8 mouse cellular contexts compared by ENCODE assay signal in genomic region chr8:116922060-116922757, GRCm38 (mm10). TPM values are rescaled to one million over a fixed set of nuclear protein-coding genes. Genes with fewer than 3 reads are reported as not detected.
DNase-seq lines count a peak whose midpoint lies in the region; ATAC-seq and TF ChIP-seq lines count a peak whose summit lies in the region.

No protein-coding gene starts in this region.

- peak overlapping the region; percentile 76 for H3K4me2 ChIP-seq in neural tube, embryonic 11.5 days (ENCODE audit: low read depth)
- H3K4me2 ChIP-seq in forebrain, embryonic 13.5 days = peak overlapping the region; percentile 85
- peak overlapping the region; percentile 81 for H3K4me2 ChIP-seq in limb, embryonic 11.5 days (ENCODE audit: low read depth, severe bottlenecking)

- H3K9me3 ChIP-seq in neural tube, embryonic 11.5 days (ENCODE audit: control insufficient read depth, low read length) = no peaks in the 10 kb centered on the region
- H3K9me3 ChIP-seq in forebrain, embryonic 13.5 days (replicated peaks) = no peaks in the 10 kb centered on the region
- H3K9me3 ChIP-seq in limb, embryonic 11.5 days (ENCODE audit: control insufficient read depth, low read length) = no peaks in the 10 kb centered on the region

- no peak for TF ChIP-seq CTCF in small intestine, adult 2 months (IDR thresholded peaks at IDR 0.05; ENCODE audit: extremely low read depth, insufficient read length, insufficient replicate concordance, low read depth, low read length)

- 0 out of 2 replicates have a peak, but pooled peaks have one; percentile 1 for ATAC-seq in neural tube, embryonic 11.5 days (ENCODE audit: insufficient read depth, low FRiP score, low TSS enrichment)
- 0 out of 2 replicates have a peak, but pooled peaks have one; percentile 9 for ATAC-seq in forebrain, embryonic 13.5 days
- no peak for ATAC-seq in limb, embryonic 11.5 days (ENCODE audit: insufficient number of reproducible peaks, low FRiP score, low TSS enrichment, low read depth)

- peaks cover 3% of the 10 kb centered on the region; the same call in 1 of the 2 replicates for H3K4me1 ChIP-seq in neural tube, embryonic 11.5 days (ENCODE audit: control insufficient read depth, insufficient read depth, low read length)
- H3K4me1 ChIP-seq in forebrain, embryonic 13.5 days = peaks cover 21% of the 10 kb centered on the region
- peaks cover 4% of the 10 kb centered on the region for H3K4me1 ChIP-seq in limb, embryonic 11.5 days (ENCODE audit: control insufficient read depth, insufficient read depth, low read length)
- H3K4me1 ChIP-seq in small intestine, adult 2 months (ENCODE audit: control insufficient read depth, insufficient read depth, insufficient read length, low read length) = peaks cover 4% of the 10 kb centered on the region; the same call in 1 of the 2 replicates

- H3K9ac ChIP-seq in neural tube, embryonic 11.5 days (ENCODE audit: low read length) = peak overlapping the region; percentile 46
- peak overlapping the region; percentile 70 for H3K9ac ChIP-seq in forebrain, embryonic 13.5 days
- H3K9ac ChIP-seq in limb, embryonic 11.5 days (ENCODE audit: low read length) = peak overlapping the region; percentile 76

- H3K4me3 ChIP-seq in neural tube, embryonic 11.5 days (ENCODE audit: low read depth, low read length) = peak overlapping the region; percentile 72
- H3K4me3 ChIP-seq in forebrain, embryonic 13.5 days = peak overlapping the region; percentile 71
- peak overlapping the region; percentile 81 for H3K4me3 ChIP-seq in limb, embryonic 11.5 days (ENCODE audit: low read depth, low read length)
- peak overlapping the region; percentile 89 for H3K4me3 ChIP-seq in small intestine, adult 2 months (ENCODE audit: low read depth, low read length)

- TF ChIP-seq POLR2A in small intestine, adult 2 months (IDR thresholded peaks at IDR 0.05; ENCODE audit: low read depth, low read length) = no peak

- H3K36me3 ChIP-seq in neural tube, embryonic 11.5 days (ENCODE audit: control insufficient read depth, insufficient read depth, low read length) = no peaks in the 10 kb centered on the region; the same call in 1 of the 2 replicates
- H3K36me3 ChIP-seq in forebrain, embryonic 13.5 days (ENCODE audit: poor library complexity, severe bottlenecking) = peaks cover 20% of the 10 kb centered on the region; the same call in 1 of the 2 replicates
- H3K36me3 ChIP-seq in limb, embryonic 11.5 days (ENCODE audit: control insufficient read depth, insufficient read depth, low read length) = peaks cover 2% of the 10 kb centered on the region; the same call in 1 of the 2 replicates
- no peaks in the 10 kb centered on the region for H3K36me3 ChIP-seq in small intestine, adult 2 months (ENCODE audit: control insufficient read depth, insufficient read depth, low read length)

- no peak overlapping the region for H3K27ac ChIP-seq in neural tube, embryonic 11.5 days (ENCODE audit: low read depth, low read length)
- H3K27ac ChIP-seq in forebrain, embryonic 13.5 days = 0 out of 2 replicates have a peak overlapping the region, but pooled peaks have one; percentile 64
- H3K27ac ChIP-seq in limb, embryonic 11.5 days (replicated peaks; ENCODE audit: low read depth, low read length) = no peak overlapping the region
- peak overlapping the region; percentile 48 for H3K27ac ChIP-seq in small intestine, adult 2 months (ENCODE audit: insufficient read depth, low read depth, low read length)

- H3K27me3 ChIP-seq in neural tube, embryonic 11.5 days (ENCODE audit: control insufficient read depth, insufficient read depth, low read length) = no peaks in the 10 kb centered on the region
- no peaks in the 10 kb centered on the region for H3K27me3 ChIP-seq in forebrain, embryonic 13.5 days
- no peaks in the 10 kb centered on the region for H3K27me3 ChIP-seq in limb, embryonic 11.5 days (ENCODE audit: control insufficient read depth, insufficient read depth, low read length)
- H3K27me3 ChIP-seq in small intestine, adult 2 months (ENCODE audit: control insufficient read depth, insufficient read depth, low read length) = no peaks in the 10 kb centered on the region

- 31% methylated on average over 17 of the region's 17 CpGs for WGBS in neural tube, embryonic 11.5 days
- WGBS in forebrain, embryonic 13.5 days = 34% methylated on average over 17 of the region's 17 CpGs
- WGBS in limb, embryonic 11.5 days = 32% methylated on average over 17 of the region's 17 CpGs
- 20% methylated on average over 17 of the region's 17 CpGs for WGBS in small intestine, adult 2 months

- DNase-seq in neural tube, embryonic 11.5 days (ENCODE audit: low spot score) = no peak
- DNase-seq in neural tube, embryonic 10.5 days (ENCODE audit: extremely low spot score, low spot score) = no peak
- no peak for DNase-seq in limb, embryonic 11.5 days (ENCODE audit: low spot score)
- no peak for DNase-seq in layer of hippocampus, adult 18-20 months (ENCODE audit: low spot score in 2 of 2)
- no peak for DNase-seq in layer of hippocampus, postnatal 25 days (ENCODE audit: extremely low spot score in 1 of 2, low spot score in 1 of 2)
- DNase-seq in B cell, adult 2 months = no peak

RNA-seq across cellular contexts. Expression of gene Cenpn, which starts 0.7 kb away (rescaled TPM):
- polyA plus RNA-seq in neural tube, embryonic 11.5 days (2014; fragmentation: Nextera tagmentation; extraction: Ambion mirVana) = 42.6 and 47.6 TPM in 2 replicates
- 33.1 and 35.4 TPM in 2 replicates for polyA plus RNA-seq in forebrain, embryonic 13.5 days (2015; fragmentation: Nextera tagmentation; extraction: Ambion mirVana)
- polyA plus RNA-seq in limb, embryonic 11.5 days (2014; fragmentation: Nextera tagmentation; extraction: Ambion mirVana) = 53.8 and 60.0 TPM in 2 replicates
- 0.91 and 1.8 TPM in 2 replicates for polyA plus RNA-seq in small intestine, adult 2 months (2012; rRNA removed)
- total RNA-seq in layer of hippocampus, adult 18-20 months (2021) = 1 to 10 TPM in 1 of 2 experiments, under 1 TPM in 1; 0.81 to 1.2 TPM
- 1 to 10 TPM; 1.2 to 1.3 TPM for total RNA-seq in layer of hippocampus, postnatal 25 days (2021)

RNA-seq across cellular contexts. Expression of gene Cmc2, which starts 1.0 kb away (rescaled TPM):
- 66.9 and 68.8 TPM in 2 replicates for polyA plus RNA-seq in neural tube, embryonic 11.5 days (2014; fragmentation: Nextera tagmentation; extraction: Ambion mirVana)
- polyA plus RNA-seq in forebrain, embryonic 13.5 days (2015; fragmentation: Nextera tagmentation; extraction: Ambion mirVana) = 58.6 and 67.6 TPM in 2 replicates
- 74.2 and 82.7 TPM in 2 replicates for polyA plus RNA-seq in limb, embryonic 11.5 days (2014; fragmentation: Nextera tagmentation; extraction: Ambion mirVana)
- 1.5 and 2.6 TPM in 2 replicates for polyA plus RNA-seq in small intestine, adult 2 months (2012; rRNA removed)
- total RNA-seq in layer of hippocampus, adult 18-20 months (2021) = 10 to 100 TPM; 11.6 to 14.7 TPM
- 10 to 100 TPM; 13.2 to 17.6 TPM for total RNA-seq in layer of hippocampus, postnatal 25 days (2021)

RNA-seq across cellular contexts. Expression of gene Atmin, which starts 21.0 kb away (rescaled TPM):
- 18.9 and 20.6 TPM in 2 replicates for polyA plus RNA-seq in neural tube, embryonic 11.5 days (2014; fragmentation: Nextera tagmentation; extraction: Ambion mirVana)
- 13.0 and 15.9 TPM in 2 replicates for polyA plus RNA-seq in forebrain, embryonic 13.5 days (2015; fragmentation: Nextera tagmentation; extraction: Ambion mirVana)
- 13.4 and 14.8 TPM in 2 replicates for polyA plus RNA-seq in limb, embryonic 11.5 days (2014; fragmentation: Nextera tagmentation; extraction: Ambion mirVana)
- 6.7 and 10.4 TPM in 2 replicates for polyA plus RNA-seq in small intestine, adult 2 months (2012; rRNA removed)
- 10 to 100 TPM; 43.9 to 47.8 TPM for total RNA-seq in layer of hippocampus, adult 18-20 months (2021)
- 10 to 100 TPM; 37.0 to 42.9 TPM for total RNA-seq in layer of hippocampus, postnatal 25 days (2021)

RNA-seq across cellular contexts. Expression of gene 1700030J22Rik, which starts 56.5 kb away (rescaled TPM):
- polyA plus RNA-seq in neural tube, embryonic 11.5 days (2014; fragmentation: Nextera tagmentation; extraction: Ambion mirVana) = 2.8 and 3.4 TPM in 2 replicates
- polyA plus RNA-seq in forebrain, embryonic 13.5 days (2015; fragmentation: Nextera tagmentation; extraction: Ambion mirVana) = 3.9 and 4.1 TPM in 2 replicates
- 2.1 TPM in 2 replicates for polyA plus RNA-seq in limb, embryonic 11.5 days (2014; fragmentation: Nextera tagmentation; extraction: Ambion mirVana)
- 0.08 and 0.16 TPM in 2 replicates for polyA plus RNA-seq in small intestine, adult 2 months (2012; rRNA removed)
- total RNA-seq in layer of hippocampus, adult 18-20 months (2021) = 10 to 100 TPM in 1 of 2 experiments, 1 to 10 TPM in 1; 9.1 to 10.4 TPM
- total RNA-seq in layer of hippocampus, postnatal 25 days (2021) = 1 to 10 TPM; 8.1 to 8.5 TPM

Comparison
In these comparisons a context has a peak if more than half of its experiments do, and no peak if none do; other contexts are left out.
1. H3K27ac ChIP-seq: peak in forebrain, embryonic 13.5 days (single experiment) and small intestine, adult 2 months (single experiment); none in neural tube, embryonic 11.5 days (single experiment) and limb, embryonic 11.5 days (single experiment).
2. RNA of gene Cenpn, which starts 0.7 kb away (polyA plus RNA-seq): 53.8 to 60.0 TPM in limb, embryonic 11.5 days, 42.6 to 47.6 TPM in neural tube, embryonic 11.5 days and 33.1 to 35.4 TPM in forebrain, embryonic 13.5 days; 0.91 to 1.8 TPM in small intestine, adult 2 months; every median in the first group is over 10 times any median in the second.
3. RNA of gene Cmc2, which starts 1.0 kb away (polyA plus RNA-seq): 74.2 to 82.7 TPM in limb, embryonic 11.5 days, 58.6 to 67.6 TPM in forebrain, embryonic 13.5 days and 66.9 to 68.8 TPM in neural tube, embryonic 11.5 days; 1.5 to 2.6 TPM in small intestine, adult 2 months; every median in the first group is over 10 times any median in the second.
4. Peak in every context shown above with its lines, with median percentiles within 50 percentile points of each other: H3K4me2 ChIP-seq, H3K4me3 ChIP-seq and H3K9ac ChIP-seq.